Mouse (Mus musculus): Measurements from ENCODE around the gene Traf3ip1.

Gene Traf3ip1

DNA sequence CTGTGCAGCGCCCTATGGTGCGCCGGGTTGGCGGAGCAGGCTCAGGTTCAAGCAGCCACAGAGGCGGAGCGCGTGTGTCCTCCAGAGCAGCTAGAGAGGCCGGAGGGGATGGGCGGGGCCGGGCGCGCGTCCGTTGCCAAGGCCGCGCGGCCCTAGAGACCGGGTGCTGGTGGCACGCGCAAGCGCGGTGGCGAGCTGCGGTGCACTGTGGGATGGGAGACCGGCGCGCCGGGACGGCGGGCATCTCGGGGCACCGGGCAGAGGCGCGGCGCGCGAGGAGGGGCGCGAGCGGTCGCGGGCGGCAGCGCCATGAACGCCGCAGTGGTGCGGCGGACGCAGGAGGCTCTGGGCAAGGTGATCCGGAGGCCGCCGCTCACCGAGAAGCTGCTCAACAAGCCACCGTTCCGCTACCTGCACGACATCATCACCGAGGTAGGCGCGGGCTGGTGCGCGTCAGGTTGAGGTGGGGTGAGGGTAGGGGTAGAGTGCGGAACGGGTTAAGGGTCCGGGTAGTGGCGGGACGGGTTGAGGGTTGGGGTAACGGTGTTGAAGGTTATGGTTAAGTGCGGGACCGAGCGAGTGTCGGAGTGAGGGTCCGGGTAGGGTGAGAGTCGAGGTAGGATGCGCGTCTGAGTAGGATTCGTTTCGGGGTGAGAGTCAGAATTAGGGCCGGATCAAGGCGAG lies at the start of gene Traf3ip1:
Gene Traf3ip1 (plus strand): TSS at position 191 of the 684 bp plus-strand sequence.
- peak; percentile 89 for DNase-seq (ENCODE audit: low spot score)

DNA sequence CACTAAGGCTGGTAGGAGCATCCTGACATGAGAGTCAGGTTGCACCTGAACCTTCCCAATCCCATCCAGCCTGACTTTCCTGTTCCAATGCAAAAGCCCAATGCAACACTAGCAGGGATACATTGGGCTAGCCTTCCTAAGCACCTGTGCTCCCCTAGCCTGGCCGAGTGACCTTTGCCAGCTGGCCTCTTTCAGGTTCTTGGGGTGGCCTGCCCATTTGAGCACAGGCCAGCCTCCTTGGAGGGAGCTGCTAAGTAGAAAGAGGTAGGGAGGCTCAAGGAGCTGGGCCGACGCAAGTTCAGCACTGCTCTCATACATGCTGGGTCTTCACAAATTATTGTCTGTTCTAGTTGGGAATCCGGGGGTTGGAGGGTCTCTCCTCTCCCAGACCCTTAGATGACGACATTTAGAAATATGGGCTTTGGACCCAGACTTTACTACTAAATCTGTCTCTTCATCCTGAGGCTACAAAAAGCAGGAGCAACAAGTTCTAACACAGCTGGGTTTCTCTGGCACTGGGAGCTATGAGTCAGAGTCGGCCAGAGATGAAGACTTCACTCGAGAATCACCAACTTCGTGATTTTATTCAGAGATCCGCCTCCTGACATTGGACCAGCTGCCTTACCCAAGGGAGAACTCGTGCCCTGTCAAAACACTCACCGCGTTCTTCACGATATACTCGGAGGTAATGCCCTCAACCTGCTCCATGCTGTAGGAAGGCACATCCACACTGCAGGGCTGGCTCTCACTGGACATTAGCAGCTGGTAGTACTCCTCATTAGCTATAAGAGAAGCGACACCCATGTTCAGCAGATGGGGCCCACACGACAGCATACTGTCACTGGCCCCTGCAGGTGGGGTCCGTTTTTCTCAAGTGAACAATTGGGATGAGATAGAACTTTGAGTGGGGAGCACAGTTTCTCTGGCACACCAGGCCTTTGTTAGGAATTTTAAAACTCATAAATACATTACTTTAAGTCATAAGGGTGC lies 49.3 kb upstream of the Traf3ip1 start:
- no peak for DNase-seq (ENCODE audit: low spot score)

DNA sequence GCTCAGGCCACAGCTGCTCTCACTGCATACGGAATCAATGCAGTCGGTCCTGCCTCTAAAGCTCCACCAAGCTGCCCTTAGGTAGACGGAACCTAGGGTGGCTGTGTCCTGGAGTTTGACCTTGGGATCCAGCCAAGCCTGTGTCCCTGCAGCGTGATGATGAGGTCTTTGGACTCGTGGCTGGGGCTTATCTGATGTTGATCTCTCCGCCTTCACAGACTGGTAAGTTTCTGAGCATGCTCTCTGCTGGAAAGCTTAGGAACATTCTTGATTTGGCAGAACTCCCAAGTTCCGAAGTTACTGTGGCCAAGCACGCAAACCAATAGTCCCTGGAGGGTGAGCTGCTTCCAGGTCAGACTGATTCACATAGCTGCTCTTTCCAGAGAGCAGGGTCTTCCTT lies 48.4 kb upstream of the Traf3ip1 start:
- peak; percentile 67 for DNase-seq (ENCODE audit: low spot score)

DNA sequence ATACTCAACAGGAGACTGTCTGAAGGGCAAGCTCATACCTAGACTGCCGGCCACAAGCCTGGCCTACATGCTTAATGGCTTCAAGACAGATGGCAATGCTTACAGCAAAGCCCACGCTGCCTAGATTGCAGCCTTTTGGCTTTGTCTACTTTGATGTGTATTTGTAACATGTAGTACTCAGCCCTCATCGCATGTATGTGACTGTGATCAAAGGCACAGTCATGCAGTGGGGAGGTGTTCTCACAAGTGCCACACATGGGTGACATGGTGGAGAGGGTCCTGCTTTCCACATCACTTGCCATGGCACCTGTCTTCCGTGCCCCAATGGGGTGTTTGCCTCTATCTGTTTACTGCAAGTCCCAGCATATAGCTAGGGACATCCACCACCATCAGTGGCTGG lies 47.9 kb upstream of the Traf3ip1 start:
- no peak for DNase-seq (ENCODE audit: low spot score)

DNA sequence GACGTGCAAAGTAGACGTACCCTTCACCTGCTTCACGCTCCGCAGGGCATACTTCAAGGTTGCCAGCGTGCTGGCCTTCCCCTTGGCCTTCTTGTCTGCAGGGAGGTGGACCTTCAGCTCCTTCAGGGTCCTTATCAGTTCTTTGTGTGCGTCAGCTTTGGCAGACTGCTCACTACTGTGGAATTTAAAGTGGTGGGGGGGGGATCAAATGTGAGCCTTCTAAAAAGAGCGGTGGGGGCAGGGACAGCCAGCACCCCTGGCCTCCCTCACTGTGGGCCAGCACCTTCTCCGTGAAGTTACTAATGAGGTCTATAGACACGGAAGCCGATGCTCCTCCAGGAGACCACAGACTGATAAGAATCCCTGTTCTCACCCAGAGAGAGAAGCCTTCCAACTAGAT lies 45.8 kb upstream of the Traf3ip1 start:
- peak; percentile 58 for DNase-seq (ENCODE audit: low spot score)

DNA sequence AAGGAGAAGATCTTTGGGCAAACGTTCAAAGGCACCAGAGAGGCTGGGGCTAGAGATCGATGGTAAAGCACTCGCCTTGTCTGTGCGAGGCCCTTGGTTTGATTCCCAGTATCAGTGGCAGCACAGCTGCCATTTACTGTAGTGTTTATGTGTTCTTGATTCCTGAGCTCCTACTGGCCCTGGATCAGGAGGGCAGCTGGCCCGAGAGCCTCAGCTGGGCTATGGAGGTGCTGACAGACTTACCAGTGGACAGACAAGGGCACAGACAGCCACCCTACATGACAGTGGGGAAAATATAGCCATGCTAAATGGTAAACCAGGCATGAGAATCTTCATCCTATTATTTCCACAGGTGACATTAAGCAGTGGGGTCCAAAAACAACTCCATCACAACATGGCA lies 43.6 kb upstream of the Traf3ip1 start:
- no peak for DNase-seq (ENCODE audit: low spot score)

DNA sequence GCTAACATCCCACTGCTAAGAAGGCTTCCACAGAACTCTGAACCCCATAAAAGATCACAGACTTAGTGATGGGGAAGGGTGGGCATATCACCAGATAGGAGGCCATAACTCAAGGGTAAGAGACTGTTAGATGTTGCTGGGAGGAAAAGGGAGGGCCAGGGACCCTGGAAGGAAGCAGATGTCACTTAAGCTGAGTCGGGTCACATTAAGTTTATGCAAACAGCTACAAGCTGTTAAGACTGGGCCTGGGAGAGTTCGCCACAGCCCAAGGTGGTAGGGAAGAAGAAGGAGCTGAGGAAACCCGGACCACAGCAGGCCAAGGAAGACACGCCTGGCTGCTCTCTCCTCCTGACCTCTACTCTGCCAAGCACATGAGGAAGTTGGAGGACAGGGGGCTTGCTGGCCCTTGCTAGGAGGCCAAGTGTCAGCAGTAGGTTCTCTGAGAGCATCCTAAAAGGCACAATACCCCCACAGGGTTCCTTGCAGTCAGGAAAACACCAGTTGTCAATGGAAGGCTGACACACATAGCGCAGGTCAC lies 42.8 kb upstream of the Traf3ip1 start:
- DNase-seq (ENCODE audit: low spot score): no peak

DNA sequence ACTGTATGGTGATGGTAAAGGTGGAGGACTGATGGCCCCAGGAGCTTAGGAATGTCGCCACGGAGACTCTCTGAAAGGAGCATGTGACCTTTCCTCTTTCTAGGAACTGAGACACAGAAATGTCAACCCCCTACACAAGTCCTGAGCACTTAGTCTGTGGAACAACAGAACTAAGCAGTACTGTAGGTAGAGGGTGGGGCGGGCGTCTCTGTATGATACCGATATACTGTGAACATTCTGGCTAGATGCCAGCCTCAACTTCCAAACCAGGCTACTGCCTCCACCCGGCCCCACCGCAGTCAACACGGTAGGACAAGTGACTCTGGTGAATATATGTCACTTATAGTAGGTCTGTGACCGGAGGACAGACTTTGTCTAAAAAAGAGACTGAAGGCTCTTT lies 40.5 kb upstream of the Traf3ip1 start:
- no peak for DNase-seq (ENCODE audit: low spot score)

DNA sequence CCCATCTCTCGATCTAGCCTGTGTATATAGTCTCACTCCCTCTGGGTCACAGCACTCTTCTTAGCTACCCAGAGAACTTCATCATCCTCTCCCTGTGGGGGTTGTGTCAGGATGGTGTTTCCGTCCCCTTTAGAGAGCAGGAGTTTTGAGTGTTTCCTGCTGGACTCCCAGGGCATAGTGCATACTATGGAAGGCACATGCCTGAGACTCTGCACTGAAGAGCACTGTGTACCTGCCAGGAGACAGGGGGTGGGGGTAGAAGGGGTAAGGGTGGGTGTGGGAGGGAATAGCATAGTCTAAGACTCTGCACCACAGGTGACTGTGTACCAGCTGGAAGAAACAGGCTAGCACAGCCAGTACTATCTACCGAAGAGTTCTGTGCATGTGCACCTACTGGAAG lies 40.1 kb upstream of the Traf3ip1 start:
- no peak for DNase-seq (ENCODE audit: low spot score)

DNA sequence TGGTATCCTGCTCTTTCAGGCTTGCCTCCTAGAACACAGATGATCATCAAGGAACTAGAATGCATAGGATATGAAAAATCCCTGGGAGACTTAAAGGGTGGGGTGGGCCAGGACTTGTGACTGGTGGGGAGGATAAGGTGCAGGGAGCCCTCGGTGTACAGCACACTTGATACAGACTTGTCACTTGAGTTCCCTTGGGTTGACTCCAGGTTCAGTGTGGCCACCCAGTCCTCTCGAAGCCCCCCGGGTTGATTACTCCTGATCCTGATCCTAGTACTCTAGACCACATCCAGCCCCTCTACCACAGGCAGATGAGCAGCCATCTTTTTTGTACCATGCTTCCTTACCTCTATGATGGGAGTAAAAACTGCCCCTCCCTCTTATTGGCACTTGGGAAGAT lies 39.5 kb upstream of the Traf3ip1 start:
- DNase-seq (ENCODE audit: low spot score): no peak

DNA sequence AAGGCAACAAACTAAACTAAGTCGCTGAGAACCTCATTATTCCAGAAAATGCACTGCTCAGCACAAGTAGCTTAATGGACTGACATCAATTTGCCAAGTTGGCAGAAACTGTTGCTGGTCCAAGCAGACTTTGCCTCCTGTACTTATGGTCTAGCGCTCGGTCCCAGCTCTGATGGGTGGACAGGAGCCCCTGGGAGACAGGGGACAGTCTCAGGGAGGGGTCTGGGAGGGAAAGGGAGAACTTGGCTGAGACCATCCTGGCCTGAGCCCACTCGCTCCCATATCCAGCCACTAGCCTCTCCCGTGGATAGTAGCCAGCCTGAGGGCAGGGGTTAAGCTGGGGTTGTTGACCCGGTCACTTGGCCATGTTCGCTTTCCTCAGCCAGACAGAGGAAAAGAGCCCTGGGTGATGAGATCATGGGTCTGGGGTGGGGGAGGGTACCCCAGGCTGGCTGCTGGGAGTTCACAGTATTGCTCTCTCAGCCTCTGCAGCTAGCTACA lies 38.7 kb upstream of the Traf3ip1 start:
- DNase-seq (ENCODE audit: low spot score): no peak

DNA sequence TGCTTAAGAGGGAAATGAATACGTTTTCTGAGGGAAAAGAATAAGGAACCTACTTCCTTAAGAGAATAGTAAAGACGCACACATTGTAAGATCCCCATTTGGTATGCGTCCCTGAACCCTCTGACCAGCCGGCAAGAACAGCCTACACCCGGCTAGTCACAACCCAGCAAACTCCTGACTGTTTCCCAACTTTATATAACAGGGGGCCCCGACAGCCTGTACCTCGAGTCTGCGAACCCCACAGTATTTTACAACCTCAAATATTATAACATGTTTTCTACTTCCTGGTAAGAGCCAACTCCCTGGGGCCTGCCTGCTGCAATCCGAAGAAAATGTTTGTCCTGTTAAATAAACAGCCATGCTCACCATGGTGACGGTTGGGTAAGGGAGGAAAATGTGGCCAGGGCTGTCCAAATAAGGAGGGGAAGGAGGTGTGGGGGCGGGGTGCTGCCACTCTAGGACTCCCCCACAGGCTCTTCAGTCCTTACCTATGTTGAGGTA lies 38.1 kb upstream of the Traf3ip1 start:
- peak; percentile 60 for DNase-seq (ENCODE audit: low spot score)

DNA sequence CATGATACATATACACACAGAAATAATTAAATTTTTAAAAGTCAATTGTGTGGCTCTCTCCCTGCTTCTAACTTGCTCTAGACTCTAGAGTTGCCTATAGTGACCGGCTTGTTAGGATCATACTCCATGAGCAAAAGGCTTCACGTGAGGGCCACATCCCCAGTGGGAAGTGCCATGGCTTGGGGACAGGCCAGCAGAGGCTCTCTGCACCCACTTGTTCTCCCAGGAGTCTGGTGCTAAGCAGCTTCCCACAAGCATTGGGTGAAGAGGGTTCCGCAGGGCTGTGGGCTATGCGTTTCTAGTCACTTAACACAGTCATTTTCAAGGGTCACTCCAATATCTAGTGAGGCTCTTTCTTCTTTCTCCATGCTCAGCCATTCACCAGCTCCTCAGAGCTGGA lies 37.3 kb upstream of the Traf3ip1 start:
- no peak for DNase-seq (ENCODE audit: low spot score)

DNA sequence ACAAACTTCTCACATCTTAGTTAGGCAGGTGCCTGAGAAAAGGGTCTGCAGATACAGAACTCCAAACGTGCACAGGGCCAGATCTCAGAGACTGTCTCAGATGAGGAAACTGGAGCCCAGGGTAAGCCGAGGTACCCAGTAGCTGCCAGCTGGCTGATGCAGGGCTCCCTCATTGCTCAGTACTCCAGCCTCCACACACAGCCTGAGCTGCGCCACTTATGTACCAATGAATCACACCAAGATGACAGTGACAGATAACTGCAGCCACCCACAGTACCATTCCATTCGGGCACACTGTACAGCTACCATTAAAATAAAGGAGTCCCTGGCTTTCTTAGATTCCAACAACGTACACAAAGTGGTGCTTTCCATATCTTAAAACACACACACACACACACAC lies 36.7 kb upstream of the Traf3ip1 start:
- DNase-seq (ENCODE audit: low spot score): no peak

DNA sequence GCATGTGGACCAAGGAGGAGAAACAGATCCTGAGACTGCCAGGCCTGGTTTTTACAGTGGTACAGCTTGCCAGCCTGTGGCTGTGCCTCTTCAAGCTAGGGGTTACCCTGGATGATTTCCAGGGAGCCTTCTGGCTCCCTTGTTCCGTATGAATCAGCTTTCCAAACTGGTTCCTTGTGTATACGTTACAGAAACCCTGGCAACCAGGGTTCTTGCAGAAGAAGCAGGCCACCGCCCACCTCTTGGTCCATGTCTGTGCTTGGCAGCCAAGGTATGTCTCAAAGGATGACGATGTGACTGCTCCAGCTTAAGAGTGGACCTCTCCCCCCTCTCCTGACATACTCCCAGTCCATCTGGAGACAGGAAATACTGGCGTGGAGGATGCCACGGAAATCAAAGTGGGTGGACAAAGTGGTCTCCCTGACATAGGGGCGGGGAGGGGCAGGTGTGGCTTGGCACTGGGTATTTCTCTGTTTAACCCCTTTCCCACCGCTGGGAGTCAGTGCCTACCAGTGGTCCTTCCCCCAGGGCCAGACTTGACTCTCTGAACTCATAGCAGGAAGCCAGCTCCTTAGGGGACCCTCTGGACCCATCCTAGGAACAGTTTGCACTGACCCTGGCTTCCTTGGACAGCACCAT lies 36.1 kb upstream of the Traf3ip1 start:
- DNase-seq (ENCODE audit: low spot score): no peak

DNA sequence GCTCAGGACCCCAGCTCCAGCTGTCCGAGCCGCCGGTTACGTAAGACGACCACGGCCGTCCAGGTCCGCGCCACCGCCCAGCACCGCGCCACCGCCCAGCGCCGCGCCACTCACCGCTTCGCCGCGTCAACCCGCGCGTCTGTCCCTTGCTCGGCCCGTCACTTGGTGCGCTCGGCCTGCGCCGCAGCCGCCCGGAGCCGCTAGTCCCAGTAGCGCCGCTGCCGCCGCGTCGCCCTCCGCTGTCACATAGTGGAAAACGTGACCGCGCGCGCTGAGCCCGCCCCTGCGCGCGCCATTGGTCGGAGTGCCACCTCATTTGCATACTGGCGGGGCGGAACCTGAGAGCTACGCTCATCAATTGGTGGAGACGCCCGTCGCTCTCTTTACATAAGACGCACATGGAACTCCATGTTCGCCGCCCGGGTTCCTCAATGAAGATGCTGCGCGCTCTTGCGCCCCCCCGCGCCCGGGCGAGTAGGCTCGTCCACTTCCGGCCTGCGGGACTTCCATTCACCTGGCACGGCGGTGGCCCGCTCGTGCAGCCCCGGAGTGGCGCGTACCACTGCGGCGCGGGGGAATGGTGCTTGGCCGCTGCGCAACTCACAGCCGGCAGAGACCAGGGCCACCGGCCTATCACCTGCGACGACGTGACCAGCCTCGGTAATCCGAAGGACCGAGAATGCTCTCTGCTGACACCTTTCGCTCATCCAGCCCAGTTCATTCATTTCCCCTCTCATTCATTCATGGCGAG lies 35.2 kb upstream of the Traf3ip1 start, which contains the start of gene Per2:
Gene Per2 (minus strand): TSS at position 266 of the 751 bp plus-strand sequence.
- peak; percentile 95 for DNase-seq (ENCODE audit: low spot score)

DNA sequence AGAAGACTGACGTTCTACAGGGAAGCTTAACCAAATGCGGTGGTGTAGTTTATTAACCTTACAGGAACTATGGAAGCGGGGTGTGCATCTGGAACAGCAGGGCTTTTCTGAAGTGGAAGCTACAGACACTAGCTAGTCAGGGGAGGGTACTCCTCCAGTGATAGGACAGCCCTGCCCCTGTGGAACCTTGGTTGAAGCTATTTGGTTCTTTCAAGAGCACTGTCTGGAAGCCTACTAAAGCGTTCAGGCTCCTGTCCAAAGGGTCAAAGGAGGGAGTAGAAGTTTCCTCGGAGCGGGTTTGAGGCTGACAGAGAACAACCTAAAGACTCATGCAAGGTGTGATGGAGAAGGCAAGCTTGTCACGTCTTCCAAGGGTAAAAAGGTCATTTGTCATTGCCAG lies 34.4 kb upstream of the Traf3ip1 start:
- no peak for DNase-seq (ENCODE audit: low spot score)

DNA sequence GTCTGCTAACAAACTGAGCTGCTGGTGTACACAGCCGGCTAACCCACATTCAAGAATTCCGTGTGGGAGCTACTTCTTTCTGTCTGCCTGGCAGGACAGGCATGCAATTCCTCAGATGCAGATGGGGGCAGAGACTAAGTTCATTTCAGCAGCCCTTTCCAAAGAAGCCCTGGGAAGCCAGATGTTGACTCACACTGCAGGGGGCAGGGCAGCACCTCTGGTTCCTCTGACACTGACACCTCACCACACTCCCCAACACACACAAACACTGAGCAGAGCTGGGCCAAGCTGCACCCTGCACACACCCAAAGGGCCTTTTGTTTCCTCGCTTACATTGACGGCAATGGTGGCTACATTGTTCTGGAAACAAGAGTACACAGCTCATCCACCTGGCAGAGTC lies 33.9 kb upstream of the Traf3ip1 start:
- no peak for DNase-seq (ENCODE audit: low spot score)

DNA sequence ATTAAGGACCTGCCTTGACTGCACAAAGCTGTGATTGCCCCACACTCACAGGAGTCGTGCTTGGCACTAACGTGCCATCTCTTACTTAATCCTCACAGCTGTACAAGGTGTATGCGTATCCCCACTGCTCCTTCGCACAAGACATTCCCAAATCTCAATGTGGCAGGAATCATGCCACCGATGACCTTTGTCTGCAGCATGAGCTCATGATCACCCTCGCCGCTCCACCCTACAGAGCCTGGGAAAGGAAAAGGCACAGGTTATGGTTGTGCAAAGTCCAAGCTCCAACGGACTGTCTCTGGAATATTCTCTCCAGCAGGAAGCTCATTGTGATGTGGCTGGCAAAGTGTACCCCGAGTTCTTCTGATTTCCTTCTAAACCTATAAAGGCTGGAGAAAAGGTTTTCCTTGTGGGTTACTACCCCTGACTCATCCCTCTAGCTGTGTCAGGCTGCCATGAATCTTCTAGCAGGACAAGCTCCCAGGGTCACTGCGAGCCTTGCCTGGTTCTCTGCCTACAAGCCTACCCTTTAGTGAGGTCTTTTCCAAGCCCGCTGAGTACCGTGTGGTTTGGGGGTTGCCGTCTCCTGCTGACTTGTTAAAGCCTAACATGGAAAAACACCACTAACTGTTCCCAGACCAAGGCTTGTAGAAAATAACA lies 31.0 kb upstream of the Traf3ip1 start:
- no peak for DNase-seq (ENCODE audit: low spot score)

DNA sequence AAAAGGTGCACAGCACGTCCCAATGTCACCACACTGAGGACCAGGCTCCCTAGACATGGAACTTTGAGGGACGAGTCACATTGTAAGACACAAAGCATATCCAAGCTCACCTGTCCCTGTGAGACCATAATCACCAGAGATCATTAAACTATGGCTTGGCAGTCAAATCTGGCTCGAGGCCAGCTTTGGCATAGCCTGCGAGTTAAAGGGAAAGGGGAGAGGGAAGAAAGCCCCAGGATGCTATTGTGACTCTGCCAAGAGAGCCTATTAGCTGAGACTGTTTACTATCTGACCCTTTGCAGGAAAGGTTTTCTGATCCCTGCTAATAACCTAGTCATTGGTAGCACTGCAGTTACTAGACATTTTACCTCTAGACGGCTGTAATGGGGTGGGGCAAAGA lies 30.0 kb upstream of the Traf3ip1 start:
- DNase-seq (ENCODE audit: low spot score): no peak

DNA sequence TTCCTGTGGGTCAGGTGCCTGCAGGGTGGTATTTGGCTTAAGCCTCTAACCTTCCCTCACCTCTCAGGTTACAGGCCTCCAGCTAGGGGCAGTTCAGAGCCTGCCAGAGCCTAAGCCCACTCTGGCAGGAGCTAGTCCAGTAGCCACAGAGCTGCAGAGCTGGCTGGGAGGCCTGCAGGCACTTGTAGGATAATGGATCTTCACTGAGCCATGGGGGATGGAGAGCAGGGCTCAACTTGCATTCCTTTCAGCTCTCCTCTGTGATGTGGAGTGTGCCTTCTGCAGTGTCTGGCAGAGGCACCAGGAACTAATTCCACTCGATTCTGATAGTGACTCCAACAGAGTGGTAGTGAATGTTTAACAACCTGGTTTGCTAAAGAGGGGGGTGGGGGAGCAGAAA lies 29.2 kb upstream of the Traf3ip1 start:
- DNase-seq (ENCODE audit: low spot score): no peak

Measured in ovary, adult 18-20 months (tissue).